Mouse (Mus musculus) neural tube, embryonic 13.5 days (tissue): Measurements from ENCODE around the gene Amacr. TPM values are rescaled to one million over a fixed set of nuclear protein-coding genes. Genes with fewer than 3 reads are reported as not detected.
"Not testable (repeated sequence)": the region's sequence is repeated elsewhere in the genome, so short reads cannot be mapped to it uniquely, and the experiment has no call there.

Experiments used
- ATAC-seq: fragments of 200-750 bp; cut with Nextera tagmentation; 2 replicates; pipeline ENCODE4 v1.8.0; 2017; ENCODE audit warnings: low read depth, mild to moderate bottlenecking, moderate TSS enrichment, moderate library complexity
- H3K27ac ChIP-seq: fragments of 300-500 bp; sonication (generic); replicated peaks from 2 replicates; pipeline ENCODE4 v1.5.1; 2015; ENCODE audit warnings: moderate library complexity, mild to moderate bottlenecking, inconsistent platforms
- H3K27me3 ChIP-seq: fragments of 300-500 bp; sonication (generic); 2 replicates; pipeline ENCODE4 v1.6.1; 2015; ENCODE audit warnings: mild to moderate bottlenecking, inconsistent platforms
- H3K36me3 ChIP-seq: fragments of 300-500 bp; sonication (generic); 2 replicates; pipeline ENCODE4 v1.6.1; 2015; ENCODE audit warnings: mild to moderate bottlenecking, inconsistent platforms
- H3K4me1 ChIP-seq: fragments of 300-500 bp; sonication (generic); replicated peaks from 2 replicates; pipeline ENCODE4 v1.6.1; 2015; ENCODE audit warnings: inconsistent platforms
- H3K4me2 ChIP-seq: fragments of 300-500 bp; sonication (generic); 2 replicates; pipeline ENCODE4 v1.6.1; 2015; ENCODE audit warnings: inconsistent platforms, mild to moderate bottlenecking, moderate library complexity
- H3K4me3 ChIP-seq: fragments of 300-500 bp; sonication (generic); 2 replicates; pipeline ENCODE4 v1.5.1; 2015; ENCODE audit warnings: mild to moderate bottlenecking, inconsistent platforms
- H3K9ac ChIP-seq: fragments of 300-500 bp; sonication (generic); 2 replicates; pipeline ENCODE4 v1.6.1; 2015; ENCODE audit warnings: moderate library complexity, mild to moderate bottlenecking, inconsistent platforms
- H3K9me3 ChIP-seq: fragments of 300-500 bp; sonication (generic); 2 replicates; pipeline ENCODE4 v1.6.1; 2016; ENCODE audit warnings: inconsistent platforms
- WGBS: fragments of 180-500 bp; shearing (Covaris S2); methylation state at CpG from one replicate; pipeline ENCODE4 v1.1.7; 2015; 5-methylcytosine and 5-hydroxymethylcytosine counted together
- polyA plus RNA-seq: library from polyadenylated mRNA; unstranded; fragments of >200 nt; fragmentation: Nextera tagmentation; extraction: Ambion mirVana; gene quantifications from 2 replicates; pipeline ENCODE4 v1.2.1, GENCODE M21; 2015

Amacr gene
- polyA plus RNA-seq, 1 experiment from 2014 or later = 13.8 TPM

GRCm38 (mm10) chr15:10959277-10960026, 22.1 kb upstream of the Amacr start:
- no peak overlapping the region for H3K4me3 ChIP-seq
- 89% methylated on average over 15 of the region's 15 CpGs for WGBS
- H3K4me2 ChIP-seq = no peak overlapping the region
- H3K27me3 ChIP-seq = no peaks in the 10 kb centered on the region
- no peak for ATAC-seq
- no peaks in the 10 kb centered on the region for H3K9me3 ChIP-seq
- no peak overlapping the region for H3K27ac ChIP-seq
- no peak overlapping the region for H3K9ac ChIP-seq
- H3K4me1 ChIP-seq = no peaks in the 10 kb centered on the region
- H3K36me3 ChIP-seq = no peaks in the 10 kb centered on the region

DNA sequence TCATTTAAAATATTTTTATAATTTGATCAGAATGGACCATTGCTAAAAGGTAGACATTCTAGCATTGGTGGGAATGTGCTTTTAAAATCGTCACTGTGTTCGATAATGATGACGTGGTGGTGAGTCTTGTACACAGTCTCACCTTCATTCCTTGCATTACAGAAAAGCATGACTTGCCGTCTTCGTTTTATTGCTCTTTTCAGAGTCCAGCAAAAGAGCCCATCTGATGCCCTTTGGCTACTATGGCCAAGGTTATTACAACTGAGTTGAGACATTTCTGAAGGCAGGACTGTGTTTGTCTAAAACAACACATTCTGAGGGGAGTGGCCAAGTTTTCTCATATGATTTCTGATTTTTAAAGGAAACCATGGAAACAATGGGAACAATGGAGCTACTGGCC, 21.3 kb upstream of the Amacr start:
- no peak overlapping the region for H3K4me2 ChIP-seq
- no peak overlapping the region for H3K9ac ChIP-seq
- no peak overlapping the region for H3K27ac ChIP-seq
- ATAC-seq = no peak
- H3K27me3 ChIP-seq = no peaks in the 10 kb centered on the region
- no peaks in the 10 kb centered on the region for H3K36me3 ChIP-seq
- no peak overlapping the region for H3K4me3 ChIP-seq
- 89% methylated on average over 5 of the region's 5 CpGs for WGBS
- no peaks in the 10 kb centered on the region for H3K4me1 ChIP-seq
- no peaks in the 10 kb centered on the region for H3K9me3 ChIP-seq

GRCm38 (mm10) chr15:10962601-10963000, 19.0 kb upstream of the Amacr start:
- no peak overlapping the region for H3K27ac ChIP-seq
- H3K4me1 ChIP-seq = no peaks in the 10 kb centered on the region
- H3K4me2 ChIP-seq = no peak overlapping the region
- no peak overlapping the region for H3K9ac ChIP-seq
- H3K36me3 ChIP-seq = no peaks in the 10 kb centered on the region
- no peak overlapping the region for H3K4me3 ChIP-seq
- ATAC-seq = no peak
- WGBS = 95% methylated on average over 2 of the region's 2 CpGs
- H3K9me3 ChIP-seq = no peaks in the 10 kb centered on the region
- no peaks in the 10 kb centered on the region for H3K27me3 ChIP-seq

GRCm38 (mm10) chr15:10969439-10969838, 12.1 kb upstream of the Amacr start:
- WGBS = 80% methylated on average over 3 of the region's 3 CpGs
- H3K27me3 ChIP-seq = no peaks in the 10 kb centered on the region
- no peak overlapping the region for H3K4me3 ChIP-seq
- H3K9me3 ChIP-seq = no peaks in the 10 kb centered on the region
- ATAC-seq = no peak
- H3K4me2 ChIP-seq = no peak overlapping the region
- H3K27ac ChIP-seq = no peak overlapping the region
- H3K9ac ChIP-seq = no peak overlapping the region
- H3K36me3 ChIP-seq = no peaks in the 10 kb centered on the region
- no peaks in the 10 kb centered on the region for H3K4me1 ChIP-seq

DNA sequence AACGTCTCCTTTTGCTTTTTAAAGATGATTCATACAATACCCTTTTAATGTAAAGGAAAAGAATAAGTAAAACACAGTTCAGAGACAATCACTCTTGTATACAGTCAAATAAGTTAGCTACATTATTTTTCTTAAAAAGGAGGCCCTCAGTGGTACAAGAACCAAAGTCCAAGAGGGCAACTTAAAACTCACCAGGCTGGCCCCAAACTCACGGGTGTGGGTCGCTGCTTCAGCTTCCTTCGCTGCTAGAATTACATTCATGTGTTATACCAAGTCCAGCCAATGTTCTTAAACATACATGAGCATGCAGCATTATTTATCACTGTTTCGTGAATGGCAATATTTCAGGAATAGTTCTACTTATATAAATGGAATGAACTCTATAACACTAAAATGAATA, 10.8 kb upstream of the Amacr start:
- H3K4me2 ChIP-seq = no peak overlapping the region
- no peaks in the 10 kb centered on the region for H3K9me3 ChIP-seq
- no peak overlapping the region for H3K9ac ChIP-seq
- no peak overlapping the region for H3K4me3 ChIP-seq
- ATAC-seq = no peak
- no peaks in the 10 kb centered on the region for H3K4me1 ChIP-seq
- WGBS = 88% methylated on average over 5 of the region's 5 CpGs
- H3K27me3 ChIP-seq = no peaks in the 10 kb centered on the region
- no peak overlapping the region for H3K27ac ChIP-seq
- H3K36me3 ChIP-seq = no peaks in the 10 kb centered on the region

DNA sequence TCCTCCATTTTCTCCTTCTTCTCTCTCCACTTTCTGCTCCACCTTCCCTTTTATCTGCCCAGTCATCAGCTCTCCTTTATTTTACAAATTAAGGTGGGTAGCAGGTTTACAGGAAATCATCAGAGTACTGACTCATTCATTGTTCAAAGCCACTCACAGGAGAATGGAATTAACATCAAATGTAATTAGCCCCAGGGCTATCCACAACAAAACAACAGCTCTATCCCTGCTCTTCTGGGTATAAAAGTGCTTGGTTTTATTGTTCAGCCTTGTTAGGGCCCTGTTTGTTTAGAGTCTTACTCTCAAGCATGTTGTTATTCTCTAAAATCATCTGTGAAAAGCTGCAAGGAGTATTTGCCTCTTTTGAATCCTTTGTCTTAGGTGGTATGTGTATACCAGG, 4.4 kb upstream of the Amacr start:
- H3K27ac ChIP-seq = no peak overlapping the region
- no peaks in the 10 kb centered on the region for H3K27me3 ChIP-seq
- H3K9me3 ChIP-seq = no peaks in the 10 kb centered on the region
- no peak overlapping the region for H3K4me3 ChIP-seq
- no peaks in the 10 kb centered on the region for H3K36me3 ChIP-seq
- peaks cover 9% of the 10 kb centered on the region for H3K4me1 ChIP-seq
- no peak overlapping the region for H3K4me2 ChIP-seq
- no peak overlapping the region for H3K9ac ChIP-seq
- ATAC-seq = no peak

DNA sequence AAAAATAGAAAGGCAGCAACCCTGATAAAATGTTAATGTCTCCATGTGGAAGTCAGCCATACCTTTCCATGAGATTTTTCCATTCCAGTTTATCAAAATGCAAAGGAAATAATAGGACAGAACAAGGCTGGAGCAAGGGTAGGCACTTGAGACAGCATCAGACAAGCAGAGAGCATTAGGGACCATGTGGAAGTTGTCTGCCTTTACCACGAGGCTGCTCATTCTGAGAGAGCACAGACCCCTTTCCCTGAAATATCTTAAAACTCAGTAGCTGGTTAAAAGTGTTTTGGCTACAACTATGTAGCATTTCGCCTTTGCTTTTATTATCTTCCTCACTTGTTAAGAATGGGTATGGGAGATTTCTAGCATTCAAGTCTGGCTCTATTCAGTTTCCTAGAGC, 844 bp upstream of the Amacr start:
- Histone ChIP-seq H3K27me3 (no peaks in the 10 kb centered on the region), H3K27ac (no peak overlapping the region), H3K9ac (no peak overlapping the region), H3K4me2 (peak overlapping the region; percentile 63), H3K4me3 (0 out of 2 replicates have a peak overlapping the region, but pooled peaks have one; percentile 69), H3K4me1 (peaks cover 18% of the 10 kb centered on the region), H3K36me3 (no peaks in the 10 kb centered on the region), H3K9me3 (no peaks in the 10 kb centered on the region)
- 62% methylated on average over 2 of the region's 2 CpGs for WGBS
- no peak for ATAC-seq

- Histone ChIP-seq H3K4me1 (peaks cover 18% of the 10 kb centered on the region), H3K9ac (peak overlapping the region; percentile 76), H3K9me3 (no peaks in the 10 kb centered on the region), H3K27ac (peak overlapping the region; percentile 93), H3K4me3 (peak overlapping the region; percentile 69), H3K27me3 (no peaks in the 10 kb centered on the region), H3K4me2 (peak overlapping the region; percentile 63), H3K36me3 (0 out of 2 replicates have a peak, but pooled peaks cover 2% of the 10 kb centered on the region)
- peak; percentile 43; the same call in 1 of the 2 replicates for ATAC-seq
- WGBS = 8% methylated on average over 6 of the region's 6 CpGs
These were observed 494 bp downstream of the Amacr start for GRCm38 (mm10) chr15:10982064-10982435.

DNA sequence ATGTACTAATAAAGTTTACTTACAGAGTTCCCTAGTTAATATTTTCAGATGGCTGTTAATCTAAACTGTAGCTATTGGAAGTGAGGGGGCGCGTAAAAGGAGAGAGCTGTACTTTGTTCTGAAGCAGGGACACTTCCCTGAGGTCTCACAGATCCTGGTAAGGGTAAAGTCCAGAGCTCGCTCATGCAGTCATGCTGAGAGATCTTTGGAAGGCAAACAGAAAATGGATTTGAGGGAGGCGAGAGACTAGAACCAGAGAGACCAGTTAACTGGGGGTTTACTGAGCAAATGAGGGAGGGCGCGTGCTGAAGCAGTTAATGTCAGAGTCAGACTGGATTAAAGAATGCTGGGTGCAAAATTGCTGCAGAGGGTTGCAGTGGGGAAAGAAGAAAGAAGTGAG, 4.2 kb downstream of the Amacr start:
- H3K9ac ChIP-seq = no peak overlapping the region
- H3K27me3 ChIP-seq = no peaks in the 10 kb centered on the region
- no peak overlapping the region for H3K4me2 ChIP-seq
- H3K4me1 ChIP-seq = peaks cover 16% of the 10 kb centered on the region
- no peak overlapping the region for H3K27ac ChIP-seq
- H3K4me3 ChIP-seq = no peak overlapping the region
- H3K9me3 ChIP-seq = no peaks in the 10 kb centered on the region
- WGBS = 84% methylated on average over 6 of the region's 6 CpGs
- ATAC-seq = no peak
- 0 out of 2 replicates have a peak, but pooled peaks cover 6% of the 10 kb centered on the region for H3K36me3 ChIP-seq

DNA sequence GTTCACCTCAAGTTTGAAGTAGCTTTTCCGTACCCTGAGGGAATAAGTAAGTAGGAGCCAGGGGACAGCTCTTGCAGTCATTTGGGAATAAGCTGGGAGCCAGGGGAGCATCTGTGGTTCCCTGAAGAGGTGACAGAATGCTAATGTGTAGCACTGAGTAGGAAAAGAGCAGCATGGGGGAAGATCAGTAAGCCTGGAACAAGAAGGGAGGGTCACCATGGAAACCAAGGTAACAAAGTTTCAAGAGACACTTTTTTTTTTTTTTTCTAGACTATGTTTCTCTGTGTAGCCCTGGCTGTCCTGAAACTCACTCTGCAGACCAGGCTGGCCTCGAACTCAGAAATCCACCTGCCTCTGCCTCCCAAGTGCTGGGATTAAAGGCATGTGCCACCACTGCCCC, 4.9 kb downstream of the Amacr start:
- WGBS = 83% methylated on average over 2 of the region's 2 CpGs
- H3K4me1 ChIP-seq = peaks cover 10% of the 10 kb centered on the region
- H3K4me3 ChIP-seq, H3K4me2 ChIP-seq, ATAC-seq, H3K27ac ChIP-seq, H3K9ac ChIP-seq, H3K9me3 ChIP-seq, H3K27me3 ChIP-seq, H3K36me3 ChIP-seq: not testable (repeated sequence)

DNA sequence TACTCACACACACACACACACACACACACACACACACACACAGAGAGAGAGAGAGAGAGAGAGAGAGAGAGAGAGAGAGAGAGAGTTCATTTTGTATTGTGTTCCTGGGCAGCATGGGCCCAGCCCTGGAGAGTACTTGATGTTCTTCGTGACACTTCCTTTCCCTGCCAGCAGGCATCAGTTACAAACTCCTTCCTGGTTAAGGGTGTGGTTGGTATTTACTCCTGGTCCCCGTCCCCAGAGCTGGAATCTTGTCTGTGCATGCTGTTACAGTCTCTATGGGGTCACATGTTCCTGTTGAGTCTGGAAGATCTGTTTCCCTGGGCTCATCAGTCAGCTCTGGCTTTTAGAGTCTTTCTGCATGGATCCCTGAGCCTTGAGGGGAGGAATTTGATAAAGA, 8.9 kb downstream of the Amacr start:
- ATAC-seq = no peak
- Histone ChIP-seq H3K9me3 (no peaks in the 10 kb centered on the region), H3K27me3 (no peaks in the 10 kb centered on the region), H3K4me3 (no peak overlapping the region), H3K36me3 (peaks cover 12% of the 10 kb centered on the region; the same call in 1 of the 2 replicates), H3K27ac (no peak overlapping the region), H3K9ac (no peak overlapping the region), H3K4me1 (no peaks in the 10 kb centered on the region), H3K4me2 (no peak overlapping the region)
- 71% methylated on average over 2 of the region's 2 CpGs for WGBS

GRCm38 (mm10) chr15:10991566-10991965, 10.0 kb downstream of the Amacr start:
- Histone ChIP-seq H3K9ac (no peak overlapping the region), H3K4me1 (no peaks in the 10 kb centered on the region), H3K27me3 (no peaks in the 10 kb centered on the region), H3K4me2 (no peak overlapping the region), H3K36me3 (peaks cover 16% of the 10 kb centered on the region; the same call in 1 of the 2 replicates), H3K9me3 (no peaks in the 10 kb centered on the region), H3K4me3 (no peak overlapping the region), H3K27ac (no peak overlapping the region)
- WGBS = 87% methylated on average over 1 of the region's 1 CpGs
- no peak for ATAC-seq

GRCm38 (mm10) chr15:10999832-11000231, 18.3 kb downstream of the Amacr start:
- no peaks in the 10 kb centered on the region for H3K4me1 ChIP-seq
- ATAC-seq = peak; percentile 56
- no peaks in the 10 kb centered on the region for H3K9me3 ChIP-seq
- no peak overlapping the region for H3K9ac ChIP-seq
- no peaks in the 10 kb centered on the region for H3K27me3 ChIP-seq
- H3K36me3 ChIP-seq = peaks cover 9% of the 10 kb centered on the region; the same call in 1 of the 2 replicates
- H3K27ac ChIP-seq = no peak overlapping the region
- no peak overlapping the region for H3K4me2 ChIP-seq
- WGBS = 54% methylated on average over 5 of the region's 5 CpGs
- no peak overlapping the region for H3K4me3 ChIP-seq
